Mouse (Mus musculus): Measurements from ENCODE around the gene Lrrc49. TPM values are rescaled to one million over a fixed set of nuclear protein-coding genes. Genes with fewer than 3 reads are reported as not detected.
A peak's percentile ranks its signal among the peaks of the same experiment; 100 is the strongest.

The Lrrc49 gene
- 1 to 10 TPM; 1.7 to 3.3 (median 1.9) TPM for total RNA-seq (2022)

- DNase-seq (ENCODE audit: low spot score in 2 of 2), result peak; percentile 81 to 83
Measured at GRCm38 (mm10) chr9:60687891-60688324, at the start of gene Lrrc49. TSS of gene Lrrc49 (minus strand) at chr9:60688158.

- DNase-seq (ENCODE audit: low spot score in 2 of 2), result no peak
Measured at GRCm38 (mm10) chr9:60734321-60734720, 46.4 kb upstream of the Lrrc49 start.

- no peak for DNase-seq (ENCODE audit: low spot score in 2 of 2)
Measured at GRCm38 (mm10) chr9:60724968-60725367, 37.0 kb upstream of the Lrrc49 start.

- DNase-seq (ENCODE audit: low spot score in 2 of 2), result no peak
Measured at GRCm38 (mm10) chr9:60719687-60720086, 31.7 kb upstream of the Lrrc49 start.

- DNase-seq (ENCODE audit: low spot score in 2 of 2), result no peak
Measured at GRCm38 (mm10) chr9:60718284-60718683, 30.3 kb upstream of the Lrrc49 start.

GRCm38 (mm10) chr9:60715828-60716227, 27.9 kb upstream of the Lrrc49 start:
- DNase-seq (ENCODE audit: low spot score in 2 of 2), result no peak

- DNase-seq (ENCODE audit: low spot score in 2 of 2), result no peak
Measured at GRCm38 (mm10) chr9:60715271-60715670, 27.3 kb upstream of the Lrrc49 start.

- DNase-seq (ENCODE audit: low spot score in 2 of 2), result no peak
Measured at GRCm38 (mm10) chr9:60714191-60714590, 26.2 kb upstream of the Lrrc49 start.

- no peak for DNase-seq (ENCODE audit: low spot score in 2 of 2)
Measured at GRCm38 (mm10) chr9:60713616-60714015, 25.7 kb upstream of the Lrrc49 start.

GRCm38 (mm10) chr9:60712771-60713541, 25.0 kb upstream of the Lrrc49 start, which contains the start of gene Larp6:
TSS of gene Larp6 (plus strand) at chr9:60712989.
- DNase-seq (ENCODE audit: low spot score in 2 of 2), result peak; percentile 41 to 53

- no peak for DNase-seq (ENCODE audit: low spot score in 2 of 2)
Measured at GRCm38 (mm10) chr9:60712011-60712410, 24.1 kb upstream of the Lrrc49 start.

- no peak for DNase-seq (ENCODE audit: low spot score in 2 of 2)
Measured at GRCm38 (mm10) chr9:60709721-60710120, 21.8 kb upstream of the Lrrc49 start.

GRCm38 (mm10) chr9:60708606-60709005, 20.6 kb upstream of the Lrrc49 start:
- DNase-seq (ENCODE audit: low spot score in 2 of 2), result no peak

GRCm38 (mm10) chr9:60707594-60707993, 19.6 kb upstream of the Lrrc49 start:
- no peak for DNase-seq (ENCODE audit: low spot score in 2 of 2)

- DNase-seq (ENCODE audit: low spot score in 2 of 2), result no peak
Measured at GRCm38 (mm10) chr9:60699581-60700231, 11.7 kb upstream of the Lrrc49 start.

- DNase-seq (ENCODE audit: low spot score in 2 of 2), result no peak
Measured at GRCm38 (mm10) chr9:60696271-60696985, 8.5 kb upstream of the Lrrc49 start.

- no peak for DNase-seq (ENCODE audit: low spot score in 2 of 2)
Measured at GRCm38 (mm10) chr9:60693986-60694385, 6.0 kb upstream of the Lrrc49 start.

- DNase-seq (ENCODE audit: low spot score in 2 of 2), result no peak
Measured at GRCm38 (mm10) chr9:60692624-60693023, 4.7 kb upstream of the Lrrc49 start.

- no peak for DNase-seq (ENCODE audit: low spot score in 2 of 2)
Measured at GRCm38 (mm10) chr9:60687415-60687814, 543 bp downstream of the Lrrc49 start.

- no peak for DNase-seq (ENCODE audit: low spot score in 2 of 2)
Measured at GRCm38 (mm10) chr9:60682753-60683152, 5.2 kb downstream of the Lrrc49 start.

GRCm38 (mm10) chr9:60681005-60681404, 7.0 kb downstream of the Lrrc49 start:
- no peak for DNase-seq (ENCODE audit: low spot score in 2 of 2)

- no peak for DNase-seq (ENCODE audit: low spot score in 2 of 2)
Measured at GRCm38 (mm10) chr9:60678913-60679312, 9.0 kb downstream of the Lrrc49 start.

All from gastrocnemius, adult 8-10 months (tissue).